Mouse (Mus musculus): ENCODE data around the gene Shb. TPM values are rescaled to one million over a fixed set of nuclear protein-coding genes. Genes with fewer than 3 reads are reported as not detected.
A peak's percentile ranks its signal among the peaks of the same experiment; 100 is the strongest.

Gene Shb
- total RNA-seq, 2 experiments from 2014 or later, result 11.0 to 11.6 TPM

DNA sequence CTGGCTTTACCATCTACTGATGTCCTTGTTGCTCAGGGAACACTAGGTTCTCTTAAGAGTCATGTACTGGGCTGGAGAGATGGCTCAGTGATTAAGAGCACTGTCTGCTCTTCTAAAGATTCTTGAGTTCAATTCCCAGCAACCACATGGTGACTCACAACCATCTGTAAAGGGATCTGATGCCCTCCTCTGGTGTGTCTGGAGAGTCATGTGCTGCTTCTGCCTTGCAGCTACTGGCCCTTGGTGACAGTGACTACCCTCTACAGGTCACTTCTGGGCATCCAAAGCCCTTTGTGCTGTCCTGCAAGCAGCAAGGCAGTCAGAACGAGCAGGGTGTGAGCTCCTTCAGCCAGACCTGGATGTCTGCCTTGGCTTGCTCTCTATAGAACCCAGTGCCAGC, 90.5 kb downstream of the Shb start:
- intact Hi-C loops (cut with DNase I), result no loop called here
- TF ChIP-seq CTCF (IDR thresholded peaks at IDR 0.05), result no peak
- H3K27ac ChIP-seq, result no peak overlapping the region
- DNase-seq (ENCODE audit: extremely low spot score in 1 of 2, low spot score in 2 of 2), result no peak
- no peak overlapping the region for H3K4me3 ChIP-seq

DNA sequence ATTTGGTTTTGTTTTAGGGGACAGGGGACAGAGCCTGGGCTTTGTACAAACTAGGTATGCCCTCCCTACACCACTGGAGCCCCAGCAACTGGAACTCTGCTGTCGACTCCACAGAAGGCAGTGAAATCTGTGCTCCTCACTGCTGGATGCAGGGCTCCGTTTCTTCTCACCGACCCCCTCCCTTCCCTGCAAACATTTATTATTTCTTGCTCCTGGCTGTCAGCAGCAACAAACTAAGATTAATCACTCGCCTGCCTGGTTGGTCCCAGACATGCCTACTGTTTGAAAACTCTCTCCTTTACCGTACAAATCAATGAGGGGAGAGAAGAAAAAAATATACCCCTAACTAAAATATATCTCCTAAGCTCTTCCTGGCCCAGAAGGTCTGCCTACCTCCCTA, 93.0 kb downstream of the Shb start:
- no peak for TF ChIP-seq CTCF (IDR thresholded peaks at IDR 0.05)
- Histone ChIP-seq H3K4me3 (no peak overlapping the region), H3K27ac (no peak overlapping the region)
- no peak for DNase-seq (ENCODE audit: extremely low spot score in 1 of 2, low spot score in 2 of 2)
- intact Hi-C loops (cut with DNase I), result no loop called here

DNA sequence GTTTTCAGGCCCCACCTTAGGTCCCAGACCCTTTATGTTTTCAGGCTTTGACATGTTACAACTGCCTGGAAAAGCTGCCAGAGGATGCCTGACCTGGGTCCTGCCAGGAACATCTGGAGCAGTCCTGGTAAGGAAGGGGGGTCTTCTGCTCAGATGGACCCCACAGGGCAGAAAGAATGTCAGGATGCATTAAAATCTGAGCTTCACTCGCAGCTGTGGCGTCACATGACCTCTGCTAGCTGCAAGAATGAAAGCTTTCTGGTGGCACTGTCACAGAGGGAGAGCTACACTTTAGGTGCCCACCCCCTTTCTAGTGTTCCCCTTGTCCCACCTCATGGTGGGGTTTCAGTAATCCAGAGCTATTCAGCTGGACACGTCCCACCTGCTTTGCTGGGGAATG, 95.3 kb downstream of the Shb start:
- TF ChIP-seq CTCF (IDR thresholded peaks at IDR 0.05), result no peak
- no peak for DNase-seq (ENCODE audit: extremely low spot score in 1 of 2, low spot score in 2 of 2)
- intact Hi-C loops (cut with DNase I), result no loop called here
- Histone ChIP-seq H3K27ac (no peak overlapping the region), H3K4me3 (no peak overlapping the region)

DNA sequence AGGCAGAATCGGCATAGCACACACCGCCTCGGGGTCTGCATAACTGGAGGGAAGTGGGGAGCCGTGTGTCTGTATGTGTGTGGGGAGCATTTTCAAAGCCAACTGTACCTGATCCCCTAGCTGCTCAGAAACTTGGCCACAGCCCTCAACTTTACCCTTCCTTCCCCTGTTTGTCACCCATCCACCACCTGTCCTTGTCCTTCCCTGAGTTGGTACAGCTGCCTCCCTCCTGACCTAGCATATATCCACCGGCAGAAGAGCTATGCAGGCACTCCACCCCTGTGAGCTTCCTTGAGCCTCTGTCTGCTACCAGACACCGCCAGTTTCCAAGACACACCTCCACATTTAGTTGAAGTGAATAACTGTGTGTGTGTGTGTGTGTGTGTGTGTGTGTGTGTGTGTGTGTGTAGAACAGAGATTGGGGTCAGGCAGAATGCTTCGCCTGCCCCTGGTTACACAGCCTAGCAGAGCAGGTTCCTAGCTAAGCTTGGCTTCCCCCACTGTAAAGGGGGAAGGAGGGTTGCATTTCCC, 95.8 kb downstream of the Shb start:
- DNase-seq (ENCODE audit: extremely low spot score in 1 of 2, low spot score in 2 of 2), result no peak
- intact Hi-C loops (cut with DNase I), result no loop called here
- no peak overlapping the region for H3K27ac ChIP-seq
- H3K4me3 ChIP-seq, result no peak overlapping the region
- TF ChIP-seq CTCF (IDR thresholded peaks at IDR 0.05), result no peak

DNA sequence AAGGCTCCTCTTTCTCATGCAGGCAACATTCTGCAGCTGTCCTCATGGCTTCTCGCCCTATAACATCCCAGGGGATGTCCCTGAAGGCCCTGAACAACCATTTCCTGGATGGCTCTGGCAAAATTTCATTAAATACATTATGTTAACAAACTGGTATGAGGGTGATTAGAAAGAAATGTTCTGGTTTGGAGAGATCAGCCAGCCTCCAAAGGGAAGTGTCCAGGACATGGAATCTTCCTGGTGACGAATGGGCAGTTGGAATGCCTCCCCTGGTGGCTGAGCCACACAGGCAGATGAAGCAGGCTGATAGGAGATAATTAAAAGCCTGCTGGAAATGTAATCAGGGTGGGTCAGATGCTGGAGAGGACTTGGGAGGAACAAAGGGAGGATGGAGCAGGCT, 96.4 kb downstream of the Shb start:
- no peak overlapping the region for H3K27ac ChIP-seq
- no peak for TF ChIP-seq CTCF (IDR thresholded peaks at IDR 0.05)
- intact Hi-C loops (cut with DNase I), result no loop called here
- DNase-seq (ENCODE audit: extremely low spot score in 1 of 2, low spot score in 2 of 2), result no peak
- H3K4me3 ChIP-seq, result no peak overlapping the region

DNA sequence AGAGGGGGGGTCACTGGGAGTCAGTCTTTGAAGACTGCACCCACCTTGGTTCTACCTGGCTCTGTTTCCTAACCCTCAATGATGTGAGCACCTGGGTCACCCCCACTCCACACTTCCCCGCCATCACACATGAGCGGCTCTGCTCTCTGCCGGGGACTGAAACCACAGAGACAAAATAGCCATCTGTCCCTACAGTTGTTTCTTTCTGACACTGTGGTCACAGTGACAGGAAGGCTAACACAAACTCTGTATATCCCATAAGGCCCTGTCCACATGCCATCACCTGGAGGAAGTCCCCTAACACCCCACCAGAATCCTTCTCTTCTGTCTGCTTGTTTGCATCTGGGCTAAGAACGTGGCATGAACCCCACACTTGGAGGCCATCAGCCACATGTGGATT, 97.6 kb downstream of the Shb start:
- no peak for DNase-seq (ENCODE audit: extremely low spot score in 1 of 2, low spot score in 2 of 2)
- no peak for TF ChIP-seq CTCF (IDR thresholded peaks at IDR 0.05)
- no peak overlapping the region for H3K4me3 ChIP-seq
- H3K27ac ChIP-seq, result no peak overlapping the region
- intact Hi-C loops (cut with DNase I), result no loop called here

DNA sequence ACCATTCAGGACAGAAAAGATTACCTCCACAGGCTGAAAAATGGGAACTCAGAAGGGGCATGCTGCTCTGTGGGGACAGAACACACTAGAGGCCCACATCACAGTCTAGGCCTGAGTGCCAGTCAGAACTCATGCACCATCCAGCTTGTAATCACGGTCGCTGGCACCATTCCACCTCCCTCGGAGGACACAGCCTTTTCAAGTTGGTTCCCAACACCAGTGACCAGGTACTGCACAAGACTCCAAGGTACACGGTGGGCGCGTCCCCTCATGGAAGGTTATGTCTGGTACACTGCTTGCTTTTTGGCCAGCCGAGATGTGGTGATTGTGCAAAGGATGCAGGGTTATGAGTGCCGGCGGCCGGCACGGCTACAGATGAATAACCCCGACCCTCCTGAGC, 98.2 kb downstream of the Shb start:
- H3K27ac ChIP-seq, result no peak overlapping the region
- intact Hi-C loops (cut with DNase I), result no loop called here

DNA sequence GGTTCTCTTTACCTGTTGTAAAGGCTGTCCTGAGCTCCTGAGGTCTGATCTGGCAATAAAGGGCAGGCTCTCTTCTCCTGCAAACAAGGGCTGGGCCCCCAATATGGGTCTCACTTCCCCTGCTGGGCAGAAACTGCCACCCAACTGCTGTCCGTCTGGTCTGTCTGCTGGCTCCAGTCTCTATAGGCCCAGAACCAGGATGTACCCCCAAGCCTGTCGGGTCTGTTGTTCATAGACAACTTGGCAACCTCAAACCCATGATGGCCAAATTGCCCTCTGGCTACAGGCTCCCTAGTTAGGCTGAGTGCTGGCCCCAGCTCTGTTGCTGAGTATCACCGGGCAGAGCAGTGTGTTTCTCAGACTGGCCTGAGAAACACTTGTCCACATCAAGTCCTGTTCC, 100.5 kb downstream of the Shb start:
- no peak for TF ChIP-seq CTCF (IDR thresholded peaks at IDR 0.05)
- intact Hi-C loops (cut with DNase I), result no loop called here
- no peak for DNase-seq (ENCODE audit: extremely low spot score in 1 of 2, low spot score in 2 of 2)
- no peak overlapping the region for H3K27ac ChIP-seq
- no peak overlapping the region for H3K4me3 ChIP-seq

More for the DNA sequence above, 98.2 kb downstream of the Shb start:
- no peak for DNase-seq (ENCODE audit: extremely low spot score in 1 of 2, low spot score in 2 of 2)
- no peak overlapping the region for H3K4me3 ChIP-seq
- no peak for TF ChIP-seq CTCF (IDR thresholded peaks at IDR 0.05)

DNA sequence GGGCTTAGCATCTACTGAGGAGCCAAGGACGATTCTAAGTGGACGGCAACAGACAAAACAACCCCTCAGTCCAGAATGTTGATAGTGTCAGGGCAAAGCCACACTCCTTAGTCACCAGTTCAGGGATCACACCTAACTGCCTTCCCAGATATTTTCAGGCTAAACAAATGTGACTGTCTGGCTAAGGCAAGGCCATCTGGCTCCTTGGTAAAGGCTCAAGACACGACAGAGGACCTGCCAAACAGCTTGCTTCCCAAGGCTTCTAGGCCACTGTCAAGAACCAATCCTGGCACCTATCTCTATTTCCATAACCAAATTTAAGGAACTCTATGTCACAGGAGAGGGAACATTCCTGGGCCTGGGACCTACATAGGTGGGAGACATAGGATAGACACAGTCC, 101.0 kb downstream of the Shb start:
- TF ChIP-seq CTCF (IDR thresholded peaks at IDR 0.05), result no peak
- DNase-seq (ENCODE audit: extremely low spot score in 1 of 2, low spot score in 2 of 2), result no peak
- Histone ChIP-seq H3K27ac (no peak overlapping the region), H3K4me3 (no peak overlapping the region)
- intact Hi-C loops (cut with DNase I), result no loop called here

DNA sequence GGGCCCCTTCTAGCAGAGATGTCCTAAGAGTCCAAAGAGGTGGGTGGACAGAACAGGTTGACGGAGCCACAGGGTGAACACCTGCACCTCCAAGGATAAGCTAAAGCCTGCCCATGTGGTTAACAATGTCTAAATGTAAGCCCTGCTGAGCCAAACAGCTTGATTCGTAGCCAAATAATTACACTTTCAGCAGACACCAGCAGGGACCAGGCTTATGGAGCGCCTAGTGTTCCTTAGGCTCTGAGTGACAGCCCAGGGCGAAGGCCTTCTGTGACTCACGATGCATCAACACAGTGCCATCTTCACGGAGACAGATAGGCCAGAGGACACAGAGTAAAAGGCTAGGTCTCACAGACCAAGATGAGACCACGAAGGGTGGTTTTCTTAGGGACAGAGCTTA, 102.8 kb downstream of the Shb start:
- intact Hi-C loops (cut with DNase I), result no loop called here
- DNase-seq (ENCODE audit: extremely low spot score in 1 of 2, low spot score in 2 of 2), result no peak
- Histone ChIP-seq H3K4me3 (no peak overlapping the region), H3K27ac (no peak overlapping the region)
- no peak for TF ChIP-seq CTCF (IDR thresholded peaks at IDR 0.05)

DNA sequence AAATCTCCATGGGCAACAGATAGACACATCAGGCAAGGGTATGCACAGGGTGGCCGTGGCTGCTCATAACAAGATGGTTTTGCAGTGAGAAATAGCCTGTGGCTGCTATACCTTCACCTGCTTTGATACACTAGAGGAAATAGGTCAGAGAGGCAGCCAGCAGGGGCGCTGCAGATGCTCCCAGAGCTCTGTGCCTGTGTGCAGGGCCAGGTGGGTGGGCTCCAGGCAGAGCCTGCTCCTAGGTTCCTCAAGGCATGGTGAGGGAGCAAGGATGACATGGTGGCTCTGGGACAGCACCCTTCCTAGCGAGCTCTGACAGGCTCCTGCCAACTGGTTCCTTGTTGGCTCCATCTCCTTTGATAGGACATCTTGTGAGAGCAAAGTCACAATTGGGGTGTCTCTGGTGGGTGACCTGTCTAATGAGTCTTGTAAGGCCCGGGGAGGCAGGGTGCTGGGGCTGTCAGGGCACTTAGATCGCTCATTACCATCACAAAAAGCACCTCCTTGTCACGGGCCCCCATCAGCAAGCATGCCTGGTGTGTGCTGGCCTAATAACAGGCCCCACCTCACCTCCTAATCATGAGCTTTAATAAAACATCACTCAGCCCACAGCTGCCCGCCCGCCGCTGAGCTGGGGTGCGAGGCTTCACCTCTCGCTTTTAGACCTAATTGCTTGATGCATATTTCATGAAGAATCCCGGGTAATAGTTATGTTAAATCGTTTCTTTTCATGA, 105.4 kb downstream of the Shb start:
- Histone ChIP-seq H3K27ac (no peak overlapping the region), H3K4me3 (no peak overlapping the region)
- TF ChIP-seq CTCF (IDR thresholded peaks at IDR 0.05), result peak; percentile 32
- intact Hi-C loops (cut with DNase I), result no loop called here
- DNase-seq (ENCODE audit: extremely low spot score in 1 of 2, low spot score in 2 of 2), result peak in 1 of 2 experiments; percentile 20

DNA sequence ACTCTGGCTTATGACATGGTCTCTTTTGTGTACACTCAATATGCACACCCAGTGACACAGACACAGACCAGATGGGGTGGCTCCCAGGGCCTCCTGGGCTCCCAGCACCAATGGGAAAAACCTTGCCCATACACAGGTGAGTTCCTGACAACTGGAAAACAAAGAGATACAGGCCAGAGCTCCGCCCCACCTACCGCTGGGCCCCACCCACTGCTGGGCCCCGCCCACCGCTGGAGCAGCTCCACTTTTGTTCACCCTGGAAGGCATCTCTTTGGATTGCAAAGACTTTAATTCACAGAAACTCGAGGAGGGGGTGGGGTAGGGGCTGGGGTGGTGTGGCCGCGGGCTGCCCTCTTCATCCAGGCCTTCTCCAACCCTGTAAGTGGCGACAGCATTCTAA, 108.9 kb downstream of the Shb start:
- H3K4me3 ChIP-seq, result no peak overlapping the region
- no peak overlapping the region for H3K27ac ChIP-seq
- no peak for DNase-seq (ENCODE audit: extremely low spot score in 1 of 2, low spot score in 2 of 2)
- TF ChIP-seq CTCF (IDR thresholded peaks at IDR 0.05), result no peak
- intact Hi-C loops (cut with DNase I), result no loop called here

DNA sequence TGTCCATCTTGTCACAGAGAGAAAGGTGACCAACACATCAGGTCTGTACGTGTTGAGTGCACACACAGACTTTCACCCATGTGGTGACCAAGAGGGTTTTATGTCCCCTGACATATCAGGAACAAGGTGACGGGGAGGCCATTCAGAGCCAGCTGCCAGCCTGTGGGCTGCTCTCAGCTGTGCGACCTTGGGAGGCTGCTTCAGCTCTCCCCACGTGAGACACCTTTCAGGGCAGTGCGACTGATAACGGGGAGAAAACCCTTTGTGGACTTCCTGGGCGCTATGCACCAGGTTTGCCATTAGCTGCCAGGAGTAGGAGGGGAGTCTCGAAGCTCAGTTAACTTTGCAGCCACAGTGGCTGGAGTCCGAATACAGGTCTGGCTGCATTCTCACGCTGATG, 109.6 kb downstream of the Shb start:
- Histone ChIP-seq H3K4me3 (no peak overlapping the region), H3K27ac (no peak overlapping the region)
- intact Hi-C loops (cut with DNase I), result no loop called here
- TF ChIP-seq CTCF (IDR thresholded peaks at IDR 0.05), result no peak
- DNase-seq (ENCODE audit: extremely low spot score in 1 of 2, low spot score in 2 of 2), result no peak

Data from left cerebral cortex, adult 2 months (tissue).